Mouse (Mus musculus): ENCODE results near the gene Ptprq.

Gene Ptprq

DNA sequence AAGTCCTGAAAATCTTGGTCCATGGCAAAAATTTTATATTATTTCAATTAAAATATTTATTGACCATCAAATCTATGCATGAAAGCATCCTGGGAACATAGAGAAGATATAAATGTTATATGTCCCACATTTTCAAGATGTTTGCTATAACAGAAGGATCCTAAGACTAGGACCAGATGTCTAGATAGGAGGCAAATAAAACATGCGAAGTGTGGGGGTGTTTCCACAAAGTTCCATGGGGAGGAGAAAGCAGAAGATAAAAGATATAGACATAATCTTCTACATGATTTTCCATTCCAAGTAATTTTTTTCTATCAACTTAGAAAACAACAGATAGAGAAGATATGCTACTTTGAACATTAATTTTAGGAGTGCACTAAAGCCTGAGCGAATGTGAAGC is 70.2 kb downstream of the Ptprq start:
- DNase-seq (ENCODE audit: inconsistent age in 2 of 2, low spot score in 1 of 2) = no peak

DNA sequence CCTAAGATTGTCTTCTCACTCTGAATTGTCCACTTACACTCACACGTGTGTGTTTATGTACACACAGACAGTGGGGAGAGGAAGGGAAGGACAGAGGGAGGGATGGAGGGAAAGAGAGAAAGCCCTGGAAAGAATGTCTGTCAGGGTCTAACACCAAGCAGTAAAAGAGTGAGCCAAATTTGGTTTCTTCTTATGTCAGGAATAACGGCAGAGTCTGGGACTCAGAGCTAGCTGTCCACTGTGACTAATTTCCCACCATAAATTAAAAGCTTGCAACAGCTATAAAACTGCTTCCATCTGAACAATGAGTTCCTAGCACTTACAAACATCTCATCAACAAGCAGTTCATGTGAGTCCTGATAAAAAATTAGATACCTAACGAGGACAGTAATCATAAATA is 91.7 kb downstream of the Ptprq start:
- no peak for DNase-seq (ENCODE audit: inconsistent age in 2 of 2, low spot score in 1 of 2)

DNA sequence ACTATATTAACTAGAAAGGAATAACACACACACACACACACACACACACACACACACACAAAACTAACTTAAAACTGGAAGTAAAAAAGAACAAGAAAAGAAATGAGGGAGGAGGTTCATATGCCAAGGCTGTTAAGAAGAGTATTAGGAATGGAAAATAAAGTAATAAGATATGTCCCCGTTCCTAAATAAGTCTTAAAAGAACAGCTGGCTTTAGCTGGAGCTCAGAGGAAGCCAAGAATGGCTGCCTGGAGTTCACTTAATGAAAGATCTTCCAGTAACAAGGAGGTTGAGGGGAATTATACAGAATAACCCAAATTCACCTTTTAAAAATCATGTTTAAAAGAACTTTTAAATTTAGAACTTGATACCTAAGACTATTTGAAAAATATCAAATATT is 93.2 kb downstream of the Ptprq start:
- DNase-seq (ENCODE audit: inconsistent age in 2 of 2, low spot score in 1 of 2) = no peak

DNA sequence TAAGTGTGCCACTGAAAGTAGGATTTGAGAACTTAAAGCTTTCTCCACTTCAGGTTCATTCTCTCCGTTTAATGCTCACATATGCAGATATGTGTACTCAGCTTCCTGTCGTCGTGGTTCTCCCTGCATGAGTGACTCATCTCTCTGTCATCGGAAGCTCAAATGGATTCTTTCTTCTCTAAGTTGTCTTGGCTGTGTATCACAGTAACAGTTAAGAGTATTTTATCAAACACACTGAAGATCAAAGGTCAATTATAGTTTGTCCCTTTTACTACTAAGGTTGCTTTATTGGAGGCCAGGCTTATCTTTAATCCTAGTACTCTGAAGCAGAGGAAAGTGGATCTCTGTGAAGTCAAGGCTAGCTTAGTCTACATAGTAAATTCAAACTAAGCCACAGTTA is 95.6 kb downstream of the Ptprq start:
- no peak for DNase-seq (ENCODE audit: inconsistent age in 2 of 2, low spot score in 1 of 2)

DNA sequence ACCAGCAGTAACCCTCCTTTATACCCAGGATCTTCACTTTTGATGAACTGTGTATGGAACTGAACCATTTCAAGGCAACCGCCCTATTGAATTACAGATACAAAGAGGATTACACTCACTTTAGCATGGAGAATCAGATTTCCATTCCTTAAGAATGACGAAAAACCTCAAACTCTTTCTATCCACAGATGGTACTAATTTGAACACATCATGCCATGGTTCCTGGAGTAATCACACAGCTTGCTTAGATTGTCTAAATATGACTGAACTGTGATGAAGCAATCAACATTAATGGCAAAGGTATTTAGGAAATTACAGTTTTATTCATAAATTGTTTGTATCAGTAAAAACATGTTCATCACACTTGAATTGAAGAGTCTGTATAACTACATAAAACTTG is 104.4 kb downstream of the Ptprq start:
- no peak for DNase-seq (ENCODE audit: inconsistent age in 2 of 2, low spot score in 1 of 2)

DNA sequence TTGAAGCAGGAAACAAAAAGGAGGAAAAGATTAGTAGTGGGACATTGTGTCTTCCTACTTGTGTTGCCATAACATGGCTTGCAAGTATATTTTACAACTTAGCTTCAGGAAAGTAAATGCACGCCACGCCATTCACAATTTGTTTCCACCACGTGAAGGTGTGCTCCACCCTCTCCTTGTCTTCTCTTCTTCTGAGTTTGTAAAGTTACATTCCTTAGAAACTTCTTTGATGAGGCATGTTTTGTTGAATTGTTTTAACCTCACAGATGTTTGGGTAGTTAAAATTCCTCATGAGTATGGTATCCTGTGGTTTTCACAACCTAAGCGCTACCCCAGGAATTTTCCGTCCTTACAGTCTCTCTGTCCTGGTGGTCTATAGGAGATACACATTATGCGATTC is 118.5 kb downstream of the Ptprq start:
- DNase-seq (ENCODE audit: inconsistent age in 2 of 2, low spot score in 1 of 2) = no peak

DNA sequence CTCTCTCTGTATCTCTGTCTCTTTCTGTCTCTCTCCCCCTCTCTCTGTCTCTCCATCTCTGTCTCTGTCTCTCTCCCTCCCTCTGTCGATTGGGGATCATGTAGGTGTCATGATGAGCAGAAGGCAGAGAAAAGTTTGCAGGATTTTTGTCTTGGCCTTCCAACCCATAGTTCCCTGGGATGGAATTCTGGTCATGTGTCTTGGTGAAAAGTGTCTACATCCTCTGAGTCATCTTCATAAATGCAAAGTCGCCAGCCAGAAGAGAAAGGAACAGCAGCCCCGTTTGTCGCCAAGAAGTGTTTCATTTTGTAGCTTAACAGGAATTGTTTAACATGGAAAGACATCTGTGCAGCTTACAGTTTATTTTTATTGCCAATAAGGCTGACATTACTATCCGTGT is 136.5 kb downstream of the Ptprq start:
- DNase-seq (ENCODE audit: inconsistent age in 2 of 2, low spot score in 1 of 2) = no peak

DNA sequence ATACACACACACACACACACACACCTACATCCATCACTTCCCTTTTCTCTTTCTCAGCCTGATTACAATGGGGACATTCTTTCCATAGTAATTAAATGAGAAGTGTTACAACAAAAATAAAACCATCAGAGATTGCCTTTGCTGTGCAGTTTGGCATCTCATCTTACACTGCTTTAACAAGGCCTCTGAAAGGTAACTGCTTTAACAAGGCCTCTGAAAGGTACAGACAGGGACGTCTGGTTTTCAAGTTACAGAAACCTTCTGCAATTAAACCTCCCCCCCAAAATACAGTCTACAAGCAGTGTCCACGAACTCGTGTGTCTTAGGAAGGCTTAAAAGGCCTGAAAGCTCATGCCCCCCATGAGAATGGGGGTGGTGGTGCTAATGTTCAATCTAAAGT is 150.8 kb downstream of the Ptprq start:
- no peak for DNase-seq (ENCODE audit: inconsistent age in 2 of 2, low spot score in 1 of 2)

DNA sequence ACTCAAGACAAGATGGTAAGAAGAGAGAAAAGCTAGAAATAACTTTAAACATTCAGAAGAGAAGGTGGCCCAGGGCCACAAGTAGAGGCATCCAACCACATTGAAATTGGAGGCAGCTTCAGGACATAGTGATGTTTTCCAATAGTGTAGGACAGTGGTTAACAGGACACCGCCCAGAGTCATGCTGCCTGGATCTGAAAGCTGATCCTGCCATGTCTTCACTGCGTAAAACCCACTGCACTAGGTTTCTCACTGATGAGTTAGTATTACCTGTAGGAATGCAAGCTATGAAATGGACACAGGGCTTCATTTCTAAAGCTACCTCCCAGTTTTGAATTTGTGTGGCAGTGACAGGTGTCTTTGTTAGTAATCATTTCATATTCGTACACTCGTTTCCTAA is 151.6 kb downstream of the Ptprq start:
- no peak for DNase-seq (ENCODE audit: inconsistent age in 2 of 2, low spot score in 1 of 2)

DNA sequence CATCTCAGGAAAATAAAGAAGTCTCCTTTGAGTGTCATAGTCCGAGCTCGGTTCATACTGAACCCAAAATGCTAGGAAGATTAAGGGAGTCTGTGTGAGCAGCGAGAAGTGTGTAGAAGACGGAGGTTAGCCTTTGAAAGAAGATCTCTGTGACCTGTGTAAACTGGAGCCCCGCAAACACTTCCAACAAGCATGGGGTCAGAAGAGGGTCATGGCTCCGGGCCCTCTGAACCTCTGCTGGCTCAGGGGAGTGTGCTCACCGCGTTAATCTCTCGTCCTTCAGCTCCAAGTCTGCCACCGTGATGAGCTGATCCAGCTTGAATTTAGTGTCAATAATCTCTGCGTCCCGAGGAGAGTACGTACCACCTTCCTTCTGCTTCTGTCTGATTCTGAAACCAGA is 157.0 kb downstream of the Ptprq start:
- DNase-seq (ENCODE audit: inconsistent age in 2 of 2, low spot score in 1 of 2) = no peak

DNA sequence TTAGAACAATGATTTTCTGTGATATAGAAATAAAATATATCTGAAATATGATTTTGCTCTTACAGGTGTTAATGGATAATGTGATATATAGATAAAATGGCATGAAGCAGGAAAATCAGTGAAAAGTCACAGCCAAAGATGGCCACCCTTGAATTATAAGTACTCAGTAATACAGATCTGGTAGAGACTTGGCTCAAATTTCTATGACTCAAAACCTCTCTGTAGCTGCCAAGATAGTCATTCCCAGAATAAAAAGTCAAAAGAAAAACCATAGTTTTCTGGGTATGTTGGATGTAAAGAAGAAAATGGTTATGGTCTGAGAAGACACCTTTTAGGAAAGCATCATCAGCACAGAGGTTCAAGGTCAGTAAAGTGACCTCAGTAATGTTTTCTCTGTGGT is 159.0 kb downstream of the Ptprq start:
- no peak for DNase-seq (ENCODE audit: inconsistent age in 2 of 2, low spot score in 1 of 2)

DNA sequence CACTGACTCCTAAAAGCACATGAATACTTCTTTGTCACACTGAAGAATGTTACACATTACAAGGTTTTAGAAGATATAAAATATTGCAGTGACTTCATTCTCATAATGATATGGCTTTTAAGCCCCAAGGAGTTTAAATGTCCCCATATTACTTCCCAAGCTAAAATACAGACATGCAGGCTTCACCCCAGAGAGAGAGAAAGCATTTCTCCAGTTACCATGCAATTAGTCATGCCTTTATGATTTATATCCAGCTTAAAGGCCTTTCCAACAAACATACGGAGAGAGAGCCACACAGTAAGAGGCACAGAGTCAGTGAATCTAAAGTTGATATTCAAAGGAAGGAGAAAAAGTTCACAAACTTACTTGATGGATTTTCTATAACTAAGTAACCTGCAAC is 176.8 kb downstream of the Ptprq start:
- no peak for DNase-seq (ENCODE audit: inconsistent age in 2 of 2, low spot score in 1 of 2)

DNA sequence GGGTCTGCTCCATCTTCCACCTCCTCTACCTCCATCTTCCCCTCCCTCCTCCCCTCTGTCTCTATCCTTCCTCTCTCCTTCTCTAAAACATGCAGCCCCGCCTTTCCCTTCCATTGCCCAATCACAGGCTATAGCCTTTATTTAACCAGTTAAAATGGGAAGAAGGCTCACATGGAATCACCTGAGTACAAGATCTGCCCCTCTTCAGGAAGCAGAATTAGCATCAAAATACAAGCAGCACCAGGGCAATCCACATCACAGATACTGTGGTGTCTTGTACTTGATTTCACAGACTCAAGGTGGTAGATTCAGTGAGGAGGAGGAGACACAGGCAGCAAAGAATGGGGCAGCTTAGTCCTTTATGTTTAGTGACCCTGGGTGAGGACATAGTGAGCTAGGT is 191.1 kb downstream of the Ptprq start:
- no peak for DNase-seq (ENCODE audit: inconsistent age in 2 of 2, low spot score in 1 of 2)

DNA sequence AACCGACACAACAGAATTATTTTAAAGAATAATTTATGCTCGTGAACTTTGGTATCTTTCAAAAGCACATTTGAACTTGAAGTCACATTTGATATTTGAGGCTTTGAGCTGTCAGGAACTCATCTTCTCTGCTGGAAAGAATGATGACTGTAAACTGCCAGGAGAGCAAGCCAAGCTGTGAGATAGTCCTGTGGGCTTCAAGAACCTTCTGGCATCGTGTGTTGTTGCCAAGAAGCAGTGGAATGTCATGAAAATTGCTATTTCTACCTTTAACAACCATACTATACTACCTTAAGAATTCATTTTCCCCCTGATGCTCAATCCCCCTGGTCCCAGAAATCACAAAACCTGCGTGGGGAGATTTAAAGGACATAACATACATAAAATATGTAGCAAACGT is 200.6 kb downstream of the Ptprq start:
- DNase-seq (ENCODE audit: inconsistent age in 2 of 2, low spot score in 1 of 2) = no peak

DNA sequence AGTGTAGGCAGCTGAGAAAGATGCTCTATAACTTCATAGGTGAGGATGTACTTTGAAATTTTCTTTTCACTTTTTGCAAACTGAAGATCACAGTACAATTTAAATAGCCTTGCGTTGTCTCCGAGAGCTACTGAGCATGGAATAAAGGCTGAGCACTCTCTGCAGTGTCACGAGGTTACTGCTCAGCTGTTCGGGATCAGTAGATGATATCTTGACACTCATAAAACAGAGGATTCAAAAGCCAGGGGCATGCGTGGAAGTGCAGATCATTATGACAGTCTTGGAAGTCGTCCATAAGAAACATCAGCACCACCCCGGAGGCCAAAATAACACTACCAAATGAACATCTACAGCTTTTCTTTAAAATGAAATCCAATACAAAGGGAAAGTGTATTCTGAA is 203.2 kb downstream of the Ptprq start:
- no peak for DNase-seq (ENCODE audit: inconsistent age in 2 of 2, low spot score in 1 of 2)

DNA sequence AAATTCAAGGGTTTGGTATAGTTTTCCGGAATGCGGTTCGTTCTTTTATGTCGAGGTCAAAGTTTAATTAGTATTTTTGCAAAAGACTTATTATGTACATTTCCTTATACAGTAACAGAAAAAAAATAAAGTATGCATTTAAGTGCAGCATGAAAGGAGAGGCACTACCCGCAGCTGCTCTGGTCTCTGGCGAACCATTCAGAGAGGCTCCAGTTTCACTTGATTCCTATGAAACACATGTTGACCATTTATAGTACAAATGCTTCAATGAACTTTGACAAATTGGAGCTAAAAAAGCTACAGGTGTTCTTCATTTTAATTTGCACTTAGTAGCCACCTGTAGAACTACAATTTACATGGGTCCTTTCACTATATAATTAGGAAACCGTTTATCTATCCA is 205.1 kb downstream of the Ptprq start:
- no peak for DNase-seq (ENCODE audit: inconsistent age in 2 of 2, low spot score in 1 of 2)

DNA sequence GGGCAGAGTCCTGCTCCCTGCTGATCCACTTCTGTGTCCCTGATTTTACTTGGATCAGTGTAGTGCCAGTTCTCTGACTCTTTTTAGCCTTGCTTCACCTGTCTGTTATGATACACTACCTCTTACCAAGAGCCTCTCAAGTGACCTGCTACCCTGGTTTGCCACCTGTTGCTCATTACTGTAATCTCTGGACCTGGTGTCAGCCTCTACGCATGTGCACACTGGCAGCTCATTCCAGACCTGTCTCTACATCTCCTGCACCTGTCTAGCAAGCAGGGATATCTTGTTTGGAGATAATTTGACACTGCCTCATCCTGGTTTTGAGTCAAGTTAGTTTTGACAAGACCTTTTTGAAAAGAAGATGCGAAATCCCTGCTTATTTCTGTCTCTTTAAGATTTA is 213.5 kb downstream of the Ptprq start:
- DNase-seq (ENCODE audit: inconsistent age in 2 of 2, low spot score in 1 of 2) = no peak

DNA sequence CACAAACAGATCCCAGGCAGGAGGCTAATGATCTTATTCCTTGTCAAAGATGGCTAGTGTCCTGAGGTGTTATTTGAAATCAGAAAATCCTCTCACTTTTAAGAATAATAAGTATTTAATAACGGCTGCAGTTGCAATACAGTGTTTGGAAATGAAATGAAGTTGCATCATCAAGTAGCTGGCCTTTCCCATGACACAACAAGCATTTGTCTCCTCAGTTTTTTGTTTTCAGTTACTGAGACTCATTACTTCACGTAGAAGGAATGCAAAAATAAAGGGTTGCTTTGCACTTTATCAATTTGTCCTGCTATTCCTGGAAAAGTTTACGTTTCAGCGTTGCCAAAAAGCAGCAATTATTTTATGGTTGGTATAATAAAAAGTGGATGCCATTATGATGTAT is 216.4 kb downstream of the Ptprq start:
- no peak for DNase-seq (ENCODE audit: inconsistent age in 2 of 2, low spot score in 1 of 2)

DNA sequence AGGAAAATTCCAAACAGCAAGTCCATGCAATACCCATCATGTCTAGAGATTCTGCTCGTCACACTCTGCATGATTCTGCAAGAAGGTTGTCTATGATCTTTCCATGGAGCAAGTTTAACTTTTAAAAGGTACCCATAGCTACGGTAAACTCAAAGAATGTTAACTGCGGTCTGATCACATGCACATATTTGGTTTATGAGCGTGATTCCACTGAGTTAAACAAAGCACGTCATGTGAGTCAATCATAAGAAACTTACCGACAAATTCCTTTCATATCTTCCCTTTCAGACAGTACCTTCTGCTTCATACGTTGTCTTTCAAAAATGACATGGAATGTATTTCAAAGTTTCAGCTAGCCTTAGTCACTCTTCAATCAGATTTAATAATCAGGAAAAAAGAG is 217.7 kb downstream of the Ptprq start:
- no peak for DNase-seq (ENCODE audit: inconsistent age in 2 of 2, low spot score in 1 of 2)

DNA sequence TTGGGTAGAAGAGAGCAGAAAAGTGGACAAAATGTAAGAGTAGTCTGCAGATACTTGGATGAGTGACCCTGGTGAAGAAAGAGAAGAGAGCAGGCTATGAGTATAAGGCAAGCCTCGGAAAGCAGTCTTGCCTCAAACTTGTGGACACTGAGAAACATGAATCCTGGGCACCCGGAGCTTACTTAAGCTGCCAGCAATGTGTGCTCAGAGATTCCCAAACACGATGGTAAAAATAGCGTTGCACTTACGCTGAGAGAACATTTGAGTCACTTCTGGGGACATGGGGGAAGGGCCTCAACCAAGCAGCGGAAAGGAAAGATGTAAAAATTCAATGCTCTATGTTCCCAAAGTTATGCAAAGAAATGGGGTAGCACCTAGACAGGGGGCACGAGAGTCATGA is 220.2 kb downstream of the Ptprq start:
- no peak for DNase-seq (ENCODE audit: inconsistent age in 2 of 2, low spot score in 1 of 2)

DNA sequence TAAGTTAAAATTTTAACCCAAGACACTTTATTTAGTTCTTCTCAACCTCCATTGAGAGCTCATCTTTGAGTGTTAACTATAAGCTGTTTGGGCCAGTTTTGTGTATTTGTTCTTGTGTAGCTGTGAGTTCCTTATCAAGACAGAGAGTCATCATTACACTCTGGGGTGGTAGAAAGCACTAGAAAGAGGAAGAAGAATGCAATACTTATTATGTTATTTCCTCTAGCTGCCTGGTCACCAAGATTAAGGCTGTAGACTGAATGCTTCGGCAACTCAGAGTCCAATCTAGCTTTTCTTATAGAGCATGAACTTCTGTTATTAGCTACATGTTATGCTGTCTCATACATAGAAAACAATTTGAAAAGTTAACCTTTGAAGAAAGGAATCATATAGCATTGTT is 223.4 kb downstream of the Ptprq start:
- no peak for DNase-seq (ENCODE audit: inconsistent age in 2 of 2, low spot score in 1 of 2)

DNA sequence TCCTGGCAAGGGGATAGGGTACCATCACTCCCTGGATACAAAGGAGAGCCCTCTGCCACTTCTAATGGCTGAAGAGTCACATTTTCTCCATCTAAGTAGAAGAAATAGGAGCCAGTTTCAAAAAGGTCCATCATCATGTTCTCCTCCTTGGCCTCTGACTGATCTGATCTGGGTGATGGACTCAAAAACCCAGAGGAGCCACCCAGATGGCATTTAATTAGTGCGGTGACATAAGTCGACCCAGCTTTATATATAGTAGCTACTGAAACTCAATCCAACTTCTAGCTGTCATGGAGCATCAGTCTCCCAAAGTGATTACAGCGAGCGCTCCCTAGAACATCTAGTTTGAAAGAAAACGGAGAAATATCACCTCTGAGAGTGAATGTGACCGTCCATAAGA is 225.3 kb downstream of the Ptprq start, which contains the start of gene Myf6:
Myf6 (minus strand) TSS at position 170 of the 400 bp plus-strand sequence.
- DNase-seq (ENCODE audit: inconsistent age in 2 of 2, low spot score in 1 of 2) = no peak

DNA sequence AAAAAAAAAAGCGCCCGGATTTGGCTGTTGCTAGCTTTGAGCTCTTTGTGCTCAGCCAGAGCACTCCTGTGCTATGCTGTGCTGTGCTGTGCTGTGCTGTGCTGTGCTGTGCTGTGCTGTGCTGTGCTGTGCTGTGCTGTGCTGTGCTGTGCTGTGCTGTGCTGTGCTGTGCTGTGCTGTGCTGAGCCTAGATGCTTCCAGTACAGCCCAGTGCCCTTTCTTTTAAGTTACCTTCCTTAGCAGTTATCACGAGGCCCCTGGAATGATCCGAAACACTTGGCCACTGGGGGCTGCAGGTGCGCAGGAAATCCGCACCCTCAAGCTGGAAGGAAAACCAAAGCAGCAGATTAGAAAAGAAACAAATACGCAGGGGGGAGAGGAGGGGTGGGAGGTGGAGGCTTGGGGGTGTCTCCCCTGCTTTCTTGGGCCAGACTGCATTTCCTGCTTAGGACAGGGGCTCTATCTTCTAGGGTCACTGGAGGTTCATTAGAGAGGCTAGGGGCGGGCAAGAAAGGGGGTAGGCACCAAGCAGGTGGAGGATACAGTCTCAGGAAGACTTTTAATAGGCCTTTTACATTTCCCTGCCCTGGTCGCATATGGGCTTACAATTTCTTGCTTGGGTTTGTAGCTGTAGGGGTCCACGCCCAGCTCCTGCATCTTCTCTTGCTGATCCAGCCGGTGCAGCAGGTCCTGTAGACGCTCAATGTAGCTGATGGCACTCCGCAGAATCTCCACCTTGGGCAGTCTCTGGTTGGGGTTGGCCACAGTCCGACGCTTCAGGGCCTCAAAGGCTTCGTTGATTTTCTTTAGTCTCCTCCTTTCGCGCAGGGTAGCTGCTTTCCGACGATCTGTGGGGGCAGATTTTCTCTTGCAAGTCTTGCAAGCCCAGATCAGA is 226.0 kb downstream of the Ptprq start:
- no peak for DNase-seq (ENCODE audit: inconsistent age in 2 of 2, low spot score in 1 of 2)
